Mouse (Mus musculus): ENCODE measurements around the gene Olfr1394. TPM values are rescaled to one million over a fixed set of nuclear protein-coding genes. Genes with fewer than 3 reads are reported as not detected.

Olfr1394 gene
- polyA plus RNA-seq, 1 experiment from 2014 or later = not detected

Other genes with a start within 250 kb of the Olfr1394 start
- gene Psme2b, start 208.2 kb upstream of the Olfr1394 start, polyA plus RNA-seq (2014; fragmentation: Nextera tagmentation; extraction: Ambion mirVana) = 2.8 and 3.4 TPM in 2 replicates
- 0.08 TPM in 1 of 2 replicates, not detected in the other for gene Olfr56, start 175.5 kb upstream of the Olfr1394 start, polyA plus RNA-seq (2014; fragmentation: Nextera tagmentation; extraction: Ambion mirVana)
- 0.39 and 0.51 TPM in 2 replicates for gene 9930111J21Rik1, start 175.0 kb upstream of the Olfr1394 start, polyA plus RNA-seq (2014; fragmentation: Nextera tagmentation; extraction: Ambion mirVana)
- not detected in 2 replicates for gene Gm12185, start 162.2 kb upstream of the Olfr1394 start, polyA plus RNA-seq (2014; fragmentation: Nextera tagmentation; extraction: Ambion mirVana)
- gene Tgtp1, start 160.2 kb upstream of the Olfr1394 start, polyA plus RNA-seq (2014; fragmentation: Nextera tagmentation; extraction: Ambion mirVana) = 0.81 TPM in 1 of 2 replicates, not detected in the other
- 0.59 and 0.81 TPM in 2 replicates for gene 9930111J21Rik2, start 103.1 kb upstream of the Olfr1394 start, polyA plus RNA-seq (2014; fragmentation: Nextera tagmentation; extraction: Ambion mirVana)
- gene Tgtp2, start 90.2 kb upstream of the Olfr1394 start, polyA plus RNA-seq (2014; fragmentation: Nextera tagmentation; extraction: Ambion mirVana) = 0.11 and 0.28 TPM in 2 replicates
- gene Ifi47, start 77.8 kb upstream of the Olfr1394 start, polyA plus RNA-seq (2014; fragmentation: Nextera tagmentation; extraction: Ambion mirVana) = 1.8 and 2.4 TPM in 2 replicates
- 0.08 and 0.46 TPM in 2 replicates for gene Olfr1396, start 39.5 kb upstream of the Olfr1394 start, polyA plus RNA-seq (2014; fragmentation: Nextera tagmentation; extraction: Ambion mirVana)
- 0.10 and 0.35 TPM in 2 replicates for gene Olfr1395, start 12.1 kb upstream of the Olfr1394 start, polyA plus RNA-seq (2014; fragmentation: Nextera tagmentation; extraction: Ambion mirVana)
- 1.5 and 2.3 TPM in 2 replicates for gene Btnl9, start 32.8 kb downstream of the Olfr1394 start, polyA plus RNA-seq (2014; fragmentation: Nextera tagmentation; extraction: Ambion mirVana)
- gene Zfp62, start 48.9 kb downstream of the Olfr1394 start, polyA plus RNA-seq (2014; fragmentation: Nextera tagmentation; extraction: Ambion mirVana) = 40.4 and 42.0 TPM in 2 replicates
- gene Mgat1, start 89.8 kb downstream of the Olfr1394 start, polyA plus RNA-seq (2014; fragmentation: Nextera tagmentation; extraction: Ambion mirVana) = 66.0 and 67.3 TPM in 2 replicates
- gene Olfr1393, start 123.9 kb downstream of the Olfr1394 start, polyA plus RNA-seq (2014; fragmentation: Nextera tagmentation; extraction: Ambion mirVana) = 0.10 TPM in 1 of 2 replicates, not detected in the other
- gene Olfr1392, start 130.9 kb downstream of the Olfr1394 start, polyA plus RNA-seq (2014; fragmentation: Nextera tagmentation; extraction: Ambion mirVana) = 0.07 TPM in 1 of 2 replicates, not detected in the other
- not detected in 2 replicates for gene Olfr10, start 150.4 kb downstream of the Olfr1394 start, polyA plus RNA-seq (2014; fragmentation: Nextera tagmentation; extraction: Ambion mirVana)
- gene Olfr1391, start 168.4 kb downstream of the Olfr1394 start, polyA plus RNA-seq (2014; fragmentation: Nextera tagmentation; extraction: Ambion mirVana) = not detected in 2 replicates
- gene Olfr1390, start 180.8 kb downstream of the Olfr1394 start, polyA plus RNA-seq (2014; fragmentation: Nextera tagmentation; extraction: Ambion mirVana) = not detected in 2 replicates